ENCODE assay signal across 31 mouse cellular contexts in genomic region chr6:128421480-128421879, GRCm38 (mm10). TPM values are rescaled to one million over a fixed set of nuclear protein-coding genes. Genes with fewer than 3 reads are reported as not detected.
A peak's percentile ranks its signal among the peaks of the same experiment; 100 is the strongest.
DNase-seq lines count a peak whose midpoint lies in the region; ATAC-seq and TF ChIP-seq lines count a peak whose summit lies in the region.
"Had no signal": no experiment of that assay in that cellular context is flagged by ENCODE, and none has a peak within 500 bp of the region (broad histone marks: within the 10 kb centered on the region; RNA-seq: fewer than 3 reads in every experiment).

No protein-coding gene starts in this region.

- WGBS in heart, embryonic 15.5 days, result 84% methylated on average over 3 of the region's 3 CpGs
- WGBS in heart, embryonic 11.5 days (ENCODE audit: insufficient replicate concordance), result 89% methylated on average over 3 of the region's 3 CpGs

- H3K27ac ChIP-seq in heart, embryonic 15.5 days, result 0 out of 2 replicates have a peak overlapping the region, but pooled peaks have one; percentile 2
- H3K27ac ChIP-seq in heart, embryonic 11.5 days (ENCODE audit: low read depth, low read length), result no peak overlapping the region
- peak overlapping the region; percentile 78 for H3K27ac ChIP-seq in left cerebral cortex, adult 2 months
- peak overlapping the region; percentile 47 for H3K27ac ChIP-seq in cortical plate, adult 2 months (ENCODE audit: insufficient read depth, low read length)
- H3K27ac ChIP-seq: limb, embryonic 12.5 days; liver, embryonic 13.5 days; lung, embryonic 15.5 days; macrophage; midbrain, embryonic 13.5 days had no signal

- intact Hi-C loops in left cerebral cortex, adult 2 months (cut with DNase I), result no loop called here

- H3K9me3 ChIP-seq in heart, embryonic 15.5 days (replicated peaks), result no peaks in the 10 kb centered on the region
- H3K9me3 ChIP-seq in heart, embryonic 11.5 days (replicated peaks; ENCODE audit: control insufficient read depth, low read length), result no peaks in the 10 kb centered on the region
- H3K9me3 ChIP-seq: limb, embryonic 12.5 days; liver, embryonic 13.5 days; lung, embryonic 15.5 days; midbrain, embryonic 13.5 days had no signal

- no peak overlapping the region for H3K4me3 ChIP-seq in heart, embryonic 15.5 days
- no peak overlapping the region for H3K4me3 ChIP-seq in heart, embryonic 11.5 days (ENCODE audit: low read depth, low read length)
- no peak overlapping the region for H3K4me3 ChIP-seq in left cerebral cortex, adult 2 months
- H3K4me3 ChIP-seq in cortical plate, adult 2 months (ENCODE audit: insufficient read depth, low read length), result no peak overlapping the region
- H3K4me3 ChIP-seq in myocyte, result no peak overlapping the region
- H3K4me3 ChIP-seq: erythroblast, embryonic 14.5 days; limb, embryonic 12.5 days; liver, embryonic 13.5 days; lung, embryonic 15.5 days; midbrain, embryonic 13.5 days had no signal

- no peaks in the 10 kb centered on the region for H3K27me3 ChIP-seq in heart, embryonic 15.5 days
- no peaks in the 10 kb centered on the region for H3K27me3 ChIP-seq in heart, embryonic 11.5 days (ENCODE audit: control insufficient read depth, insufficient read depth, low read length)
- no peaks in the 10 kb centered on the region for H3K27me3 ChIP-seq in myocyte (ENCODE audit: control insufficient read depth, insufficient read depth, insufficient read length)
- H3K27me3 ChIP-seq: CH12.LX; limb, embryonic 12.5 days; liver, embryonic 13.5 days; lung, embryonic 15.5 days; midbrain, embryonic 13.5 days had no signal

- no peak overlapping the region for H3ac ChIP-seq in myocyte (ENCODE audit: control insufficient read depth, insufficient read length)

- no peak for DNase-seq in left cerebral cortex, adult 2 months (ENCODE audit: extremely low spot score in 1 of 2, low spot score in 2 of 2)
- DNase-seq in left cerebral cortex, adult 11 months (ENCODE audit: low spot score), result no peak
- no peak for DNase-seq in right cerebral cortex, postnatal 36 days (ENCODE audit: low spot score in 2 of 2)
- DNase-seq: cerebellum, adult 9-10 months; gastrocnemius, postnatal 10 days; heart, adult 11 months; kidney, postnatal 25 days; liver, embryonic 13.5 days; right cerebral cortex, postnatal 14 days; thymus, postnatal 25 days had no signal

- H3K79me2 ChIP-seq in myocyte (ENCODE audit: control insufficient read depth, insufficient read depth), result peaks cover 54% of the 10 kb centered on the region

- no peak for TF ChIP-seq CTCF in left cerebral cortex, adult 2 months (IDR thresholded peaks at IDR 0.05)
- no peak for TF ChIP-seq CTCF in cortical plate, adult 2 months (IDR thresholded peaks at IDR 0.05; ENCODE audit: extremely low read depth, insufficient read depth, low read length)

- H3K36me3 ChIP-seq in heart, embryonic 15.5 days, result no peaks in the 10 kb centered on the region
- no peaks in the 10 kb centered on the region for H3K36me3 ChIP-seq in heart, embryonic 11.5 days (ENCODE audit: control insufficient read depth, insufficient read depth, low read length)
- no peaks in the 10 kb centered on the region for H3K36me3 ChIP-seq in myocyte (ENCODE audit: control insufficient read depth, insufficient read depth)

- H3K4me1 ChIP-seq in heart, embryonic 15.5 days (replicated peaks), result peaks cover 7% of the 10 kb centered on the region
- H3K4me1 ChIP-seq in heart, embryonic 11.5 days (ENCODE audit: control insufficient read depth, insufficient read depth, low read length), result 0 out of 2 replicates have a peak, but pooled peaks cover 5% of the 10 kb centered on the region
- H3K4me1 ChIP-seq in cortical plate, adult 2 months (ENCODE audit: control insufficient read depth, insufficient read depth, low read length), result no peaks in the 10 kb centered on the region

- TF ChIP-seq POLR2A in cortical plate, adult 2 months (IDR thresholded peaks at IDR 0.05; ENCODE audit: extremely low read depth, insufficient read depth, low read length), result no peak
- no peak for TF ChIP-seq POLR2A in myocyte (IDR thresholded peaks at IDR 0.05; ENCODE audit: insufficient read length, low read depth)

- no peak overlapping the region for H3K9ac ChIP-seq in heart, embryonic 15.5 days
- H3K9ac ChIP-seq in heart, embryonic 11.5 days (ENCODE audit: low read depth, low read length), result no peak overlapping the region
- H3K9ac ChIP-seq: limb, embryonic 12.5 days; lung, embryonic 15.5 days; midbrain, embryonic 13.5 days had no signal

- ATAC-seq in heart, embryonic 15.5 days (replicated peaks; ENCODE audit: insufficient number of reproducible peaks, insufficient read depth, low FRiP score, low read depth), result no peak
- no peak for ATAC-seq in heart, embryonic 11.5 days (replicated peaks; ENCODE audit: insufficient number of reproducible peaks, low FRiP score, low TSS enrichment)
- ATAC-seq: forebrain, embryonic 14.5 days; hindbrain, embryonic 16.5 days; midbrain, embryonic 13.5 days had no signal

- H3K4me2 ChIP-seq in heart, embryonic 15.5 days, result no peak overlapping the region
- H3K4me2 ChIP-seq in heart, embryonic 11.5 days, result no peak overlapping the region
- H3K4me2 ChIP-seq in myocyte (ENCODE audit: low read depth), result peak overlapping the region; percentile 73
- H3K4me2 ChIP-seq: limb, embryonic 12.5 days; liver, embryonic 13.5 days; lung, embryonic 15.5 days; midbrain, embryonic 13.5 days had no signal

TF ChIP-seq in myocyte, 11 proteins besides CTCF, POLR2A, EP300 and RAD21:
- TF ChIP-seq MYOG (IDR thresholded peaks at IDR 0.05; ENCODE audit: control insufficient read depth in 1 of 3, insufficient read depth in 1 of 3, insufficient read length in 2 of 3, low read depth in 2 of 3), result no peak
- TF ChIP-seq SRF (IDR thresholded peaks at IDR 0.05; ENCODE audit: control insufficient read depth, insufficient read length, low read depth), result no peak
- no peak for TF ChIP-seq TCF3 (IDR thresholded peaks at IDR 0.05; ENCODE audit: insufficient read length, low read depth)
- no peak for TF ChIP-seq E2F4 (IDR thresholded peaks at IDR 0.05; ENCODE audit: insufficient read depth)
- TF ChIP-seq USF1 (IDR thresholded peaks at IDR 0.05; ENCODE audit: low read depth), result no peak
- no peak for TF ChIP-seq CEBPB (IDR thresholded peaks at IDR 0.05; ENCODE audit: insufficient read depth, poor library complexity, severe bottlenecking)
- no peak for TF ChIP-seq MYOD1 (IDR thresholded peaks at IDR 0.05; ENCODE audit: control insufficient read depth in 1 of 3, insufficient read length in 2 of 3, low read depth in 2 of 3)
- no peak for TF ChIP-seq POLR2AphosphoS2 (IDR thresholded peaks at IDR 0.05; ENCODE audit: insufficient read length, low read depth)
- no peak for TF ChIP-seq REST (IDR thresholded peaks at IDR 0.05; ENCODE audit: insufficient read depth, insufficient read length)
- no peak for TF ChIP-seq MAX (IDR thresholded peaks at IDR 0.05; ENCODE audit: low read depth)
- no peak for TF ChIP-seq TCF12 (IDR thresholded peaks at IDR 0.05; ENCODE audit: insufficient read depth, poor library complexity, severe bottlenecking)

RNA-seq across cellular contexts. Expression of gene Itfg2, which starts 3.3 kb away (rescaled TPM):
- polyA plus RNA-seq in heart, embryonic 15.5 days (2015; fragmentation: Nextera tagmentation; extraction: Ambion mirVana), result 21.8 and 33.7 TPM in 2 replicates
- 25.8 and 26.3 TPM in 2 replicates for polyA plus RNA-seq in heart, embryonic 11.5 days (2014; fragmentation: Nextera tagmentation; extraction: Ambion mirVana)
- 10 to 100 TPM; 34.8 to 36.0 TPM for total RNA-seq in left cerebral cortex, adult 2 months (2021)
- 17.9 and 19.3 TPM in 2 replicates for polyA plus RNA-seq in cortical plate, adult 2 months (2012; rRNA removed)
- polyA plus RNA-seq in myocyte (2012; fragmentation: generic; extraction: Trizol), result 32.6 TPM

RNA-seq across cellular contexts. Expression of gene Fkbp4, which starts 17.0 kb away (rescaled TPM):
- 245 and 276 TPM in 2 replicates for polyA plus RNA-seq in heart, embryonic 15.5 days (2015; fragmentation: Nextera tagmentation; extraction: Ambion mirVana)
- polyA plus RNA-seq in heart, embryonic 11.5 days (2014; fragmentation: Nextera tagmentation; extraction: Ambion mirVana), result 270 and 303 TPM in 2 replicates
- 100 to 1,000 TPM; 118 TPM for total RNA-seq in left cerebral cortex, adult 2 months (2021)
- 116 and 118 TPM in 2 replicates for polyA plus RNA-seq in cortical plate, adult 2 months (2012; rRNA removed)
- 224 TPM for polyA plus RNA-seq in myocyte (2012; fragmentation: generic; extraction: Trizol)

RNA-seq across cellular contexts. Expression of gene Nrip2, which starts 22.4 kb away (rescaled TPM):
- 2.3 and 4.0 TPM in 2 replicates for polyA plus RNA-seq in heart, embryonic 15.5 days (2015; fragmentation: Nextera tagmentation; extraction: Ambion mirVana)
- polyA plus RNA-seq in heart, embryonic 11.5 days (2014; fragmentation: Nextera tagmentation; extraction: Ambion mirVana), result 1.9 TPM in 2 replicates
- 10 to 100 TPM; 12.7 to 13.7 TPM for total RNA-seq in left cerebral cortex, adult 2 months (2021)
- polyA plus RNA-seq in cortical plate, adult 2 months (2012; rRNA removed), result 16.1 and 19.5 TPM in 2 replicates
- 1.1 TPM for polyA plus RNA-seq in myocyte (2012; fragmentation: generic; extraction: Trizol)
- total RNA-seq: hematopoietic stem cell, adult 5-6 weeks had no signal
- polyA plus RNA-seq: erythroblast, embryonic 14.5 days; macrophage had no signal

RNA-seq across cellular contexts. Expression of gene Gm44596, which starts 46.2 kb away (rescaled TPM):
- polyA plus RNA-seq in heart, embryonic 15.5 days (2015; fragmentation: Nextera tagmentation; extraction: Ambion mirVana), result not detected in 2 replicates
- not detected in 2 replicates for polyA plus RNA-seq in heart, embryonic 11.5 days (2014; fragmentation: Nextera tagmentation; extraction: Ambion mirVana)
- not detected for total RNA-seq in left cerebral cortex, adult 2 months (2021)
- 0.40 TPM in 1 of 2 replicates, not detected in the other for polyA plus RNA-seq in cortical plate, adult 2 months (2012; rRNA removed)
- polyA plus RNA-seq in myocyte (2012; fragmentation: generic; extraction: Trizol), result not detected
- total RNA-seq: adrenal gland, postnatal 4 days; CH12.LX; common myeloid progenitor, adult 5-6 weeks; gastrocnemius, postnatal 10 days; hematopoietic stem cell, adult 5-6 weeks; MEL had no signal
- polyA plus RNA-seq: embryonic facial prominence, embryonic 11.5 days; erythroblast, embryonic 14.5 days; forebrain, embryonic 14.5 days; heart, embryonic 16.5 days; hindbrain, embryonic 16.5 days; limb, embryonic 12.5 days; liver, embryonic 13.5 days; lung, embryonic 15.5 days; macrophage; midbrain, embryonic 13.5 days; neural tube, embryonic 14.5 days; spleen, adult 2 months; stomach, embryonic 14.5 days had no signal

RNA-seq across cellular contexts. Expression of gene Tex52, which starts 46.2 kb away (rescaled TPM):
- polyA plus RNA-seq in heart, embryonic 15.5 days (2015; fragmentation: Nextera tagmentation; extraction: Ambion mirVana), result 0.18 and 0.39 TPM in 2 replicates
- polyA plus RNA-seq in heart, embryonic 11.5 days (2014; fragmentation: Nextera tagmentation; extraction: Ambion mirVana), result 0.21 and 0.42 TPM in 2 replicates
- 1 to 10 TPM in 1 of 2 experiments, under 1 TPM in 1; 0.79 to 1.1 TPM for total RNA-seq in left cerebral cortex, adult 2 months (2021)
- polyA plus RNA-seq in cortical plate, adult 2 months (2012; rRNA removed), result 2.8 and 4.3 TPM in 2 replicates
- 0.13 TPM for polyA plus RNA-seq in myocyte (2012; fragmentation: generic; extraction: Trizol)
- total RNA-seq: adrenal gland, postnatal 4 days; CH12.LX; common myeloid progenitor, adult 5-6 weeks; hematopoietic stem cell, adult 5-6 weeks; MEL had no signal
- polyA plus RNA-seq: liver, embryonic 13.5 days; macrophage had no signal
